Mouse (Mus musculus) splenic B cell, adult 2 months (primary cell): Measurements from ENCODE around the gene Olfr573-ps1.
A peak's percentile ranks its signal among the peaks of the same experiment; 100 is the strongest.

Experiments
- DNase-seq: peaks from one replicate; pipeline ENCODE4 v3.0.0-alpha.2; 2011; ENCODE audit warnings: low read depth, low spot score
- H3K27me3 ChIP-seq: 2 replicates; pipeline ENCODE4 v1.6.1; 2012; ENCODE audit warnings: mild to moderate bottlenecking, low read length, moderate library complexity, mixed read lengths; ENCODE audit not compliant: control insufficient read depth, poor library complexity, insufficient read depth, severe bottlenecking
- H3K36me3 ChIP-seq: 2 replicates; pipeline ENCODE4 v1.6.1; 2012; ENCODE audit warnings: mild to moderate bottlenecking, low read length, moderate library complexity, mixed read lengths; ENCODE audit not compliant: control insufficient read depth, poor library complexity, insufficient read depth, severe bottlenecking

The Olfr573-ps1 gene

DNA sequence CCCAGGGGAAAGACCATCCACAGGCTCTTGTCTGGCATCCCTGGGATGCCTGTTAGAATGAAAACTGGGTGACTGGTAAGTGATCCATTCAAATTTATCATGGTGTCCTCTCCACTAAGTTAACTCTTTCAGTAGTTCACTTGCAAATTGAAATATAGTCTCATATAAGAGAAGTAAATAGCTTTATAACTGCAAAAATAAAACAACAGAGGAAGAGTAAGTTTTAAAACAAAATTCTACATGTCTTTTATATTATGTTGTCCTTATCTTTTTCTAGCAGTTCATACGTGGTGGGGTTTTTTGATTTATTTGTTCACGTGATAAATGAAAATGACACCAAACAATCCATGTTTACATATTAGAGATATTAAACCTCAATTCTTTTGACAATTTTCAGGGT is at the start of gene Olfr573-ps1:
Gene Olfr573-ps1, minus strand, starts transcription at position 101 of the 400 bp plus-strand sequence.
- DNase-seq = no peak
- Histone ChIP-seq H3K27me3 (no peaks in the 10 kb centered on the region), H3K36me3 (no peaks in the 10 kb centered on the region)

DNA sequence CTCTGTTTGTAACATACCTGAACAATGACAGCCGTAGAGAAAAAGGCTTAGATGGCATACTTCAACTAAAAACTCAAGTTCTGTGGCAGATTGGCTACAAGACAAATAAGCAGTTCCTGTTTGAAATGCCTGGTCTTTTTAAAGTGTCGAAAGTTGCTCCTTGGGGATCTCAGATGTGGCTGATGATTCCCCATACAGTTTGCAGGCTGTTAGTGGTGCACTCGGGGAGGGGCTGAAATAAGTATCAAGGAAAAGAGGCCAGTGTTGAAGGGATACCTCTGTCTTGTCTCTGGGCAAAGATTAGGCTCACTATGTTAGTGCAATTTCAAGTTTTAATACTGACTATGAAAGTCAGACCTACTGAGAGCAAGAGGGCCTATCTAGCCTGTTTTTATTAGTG is 46.8 kb upstream of the Olfr573-ps1 start, which contains the start of gene Olfr578:
Gene Olfr578, minus strand, starts transcription at position 101 of the 400 bp plus-strand sequence.
- H3K36me3 ChIP-seq = no peaks in the 10 kb centered on the region
- no peaks in the 10 kb centered on the region for H3K27me3 ChIP-seq
- no peak for DNase-seq

DNA sequence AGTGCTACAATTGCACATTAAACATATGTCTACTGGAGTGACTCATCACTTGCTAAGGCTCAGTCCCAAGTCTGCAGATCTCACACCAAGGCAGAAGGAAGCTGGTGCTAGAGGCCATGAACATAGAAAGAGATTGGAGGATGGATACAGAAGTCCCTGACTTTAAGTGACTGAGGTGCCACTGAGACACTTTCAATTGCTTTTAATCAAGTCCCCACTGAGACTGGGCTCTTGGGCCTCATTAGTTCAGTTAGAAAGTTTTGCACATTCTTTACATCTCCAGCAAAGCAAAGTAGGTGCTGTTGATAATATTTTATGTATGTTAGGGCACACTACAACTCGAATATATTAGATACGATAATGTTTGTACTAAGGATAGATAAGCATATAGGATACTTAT is 33.5 kb upstream of the Olfr573-ps1 start, which contains the start of gene Olfr577:
Gene Olfr577, minus strand, starts transcription at position 101 of the 400 bp plus-strand sequence.
- no peaks in the 10 kb centered on the region for H3K27me3 ChIP-seq
- no peaks in the 10 kb centered on the region for H3K36me3 ChIP-seq
- DNase-seq = no peak

DNA sequence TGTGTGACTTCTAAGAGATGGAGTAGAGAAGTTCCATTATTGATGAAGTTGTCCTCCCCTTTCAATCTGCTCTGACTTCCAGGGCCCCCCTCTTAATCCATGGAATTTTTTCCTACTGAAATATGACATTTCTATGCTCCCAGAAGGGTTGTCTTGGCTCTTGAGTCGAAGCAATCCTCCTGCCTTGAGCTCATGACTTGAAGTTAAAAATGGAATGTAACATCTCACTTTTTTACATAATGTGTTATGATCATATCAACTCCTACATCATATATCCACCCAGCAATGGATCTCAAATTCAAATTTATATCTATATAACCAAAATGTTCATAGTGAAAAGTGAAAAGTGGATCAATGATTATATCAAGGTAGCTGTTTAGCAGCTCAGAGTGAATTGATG is 32.0 kb upstream of the Olfr573-ps1 start:
- no peaks in the 10 kb centered on the region for H3K36me3 ChIP-seq
- DNase-seq = no peak
- H3K27me3 ChIP-seq = no peaks in the 10 kb centered on the region

DNA sequence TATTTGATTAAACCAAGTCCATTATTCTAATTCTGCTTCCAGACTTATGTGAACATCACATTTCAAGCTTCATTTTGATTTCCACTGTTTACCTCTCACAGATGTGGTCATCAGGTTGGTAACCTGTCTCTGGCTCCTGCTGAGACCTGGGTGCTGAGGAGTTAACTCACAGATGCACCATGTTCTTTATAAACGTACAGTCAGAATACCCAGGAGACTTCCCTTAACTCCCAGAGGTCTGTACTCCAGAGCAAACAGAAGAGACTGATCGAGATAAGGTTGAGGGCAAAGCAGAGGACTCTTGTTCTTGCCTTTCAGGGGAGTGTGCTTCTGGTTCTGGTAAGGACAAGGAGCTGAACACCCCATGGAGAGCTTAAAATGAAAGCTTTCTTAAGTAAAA is 20.0 kb upstream of the Olfr573-ps1 start, which contains the start of gene Olfr576:
Gene Olfr576, plus strand, starts transcription at position 301 of the 400 bp plus-strand sequence.
- no peak for DNase-seq

DNA sequence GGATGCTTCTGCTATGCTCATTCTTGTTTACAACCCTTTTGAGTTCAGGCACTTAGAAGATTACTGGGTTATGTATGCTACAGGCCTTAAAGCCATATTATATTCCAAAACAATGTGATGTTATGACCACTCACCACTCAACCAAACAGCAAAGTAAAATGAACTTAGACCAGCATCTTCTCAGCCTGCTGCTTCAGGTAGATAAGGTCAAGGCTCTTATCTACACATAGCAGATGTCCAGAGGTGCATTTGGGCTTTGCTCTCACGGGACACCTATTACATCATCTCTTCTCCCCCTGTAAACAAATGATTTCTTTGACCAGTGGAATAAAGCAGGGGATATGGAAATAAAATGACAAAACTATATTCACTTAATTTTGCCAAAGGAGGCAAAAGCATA is 16.2 kb upstream of the Olfr573-ps1 start, which contains the start of gene Olfr575:
Gene Olfr575, minus strand, starts transcription at position 183 of the 400 bp plus-strand sequence.
- DNase-seq = no peak

More for the DNA sequence above, 20.0 kb upstream of the Olfr573-ps1 start, which contains the start of gene Olfr576:
- Histone ChIP-seq H3K36me3 (no peaks in the 10 kb centered on the region), H3K27me3 (no peaks in the 10 kb centered on the region)

DNA sequence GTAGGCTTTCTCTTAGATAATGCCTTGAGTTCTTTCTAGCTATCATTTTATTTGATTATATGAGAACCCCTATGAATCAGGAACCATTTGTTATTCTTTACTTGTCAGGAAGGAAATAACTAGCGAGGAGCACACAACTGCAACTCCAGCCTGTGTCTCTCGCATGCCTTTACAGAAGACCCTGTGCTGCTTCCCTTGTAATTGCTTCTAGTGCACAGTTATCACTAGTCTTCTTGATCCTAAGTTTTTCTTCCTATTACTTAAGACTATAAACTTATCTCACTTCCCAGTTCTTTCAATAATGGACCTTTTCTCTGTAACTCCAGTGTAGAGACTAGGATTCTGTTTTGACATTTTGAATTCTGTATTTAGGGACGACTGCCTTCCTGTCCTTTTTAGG is 15.8 kb upstream of the Olfr573-ps1 start:
- Histone ChIP-seq H3K27me3 (no peaks in the 10 kb centered on the region), H3K36me3 (no peaks in the 10 kb centered on the region)
- DNase-seq = no peak

More for the DNA sequence above, 16.2 kb upstream of the Olfr573-ps1 start, which contains the start of gene Olfr575:
- no peaks in the 10 kb centered on the region for H3K27me3 ChIP-seq
- no peaks in the 10 kb centered on the region for H3K36me3 ChIP-seq

DNA sequence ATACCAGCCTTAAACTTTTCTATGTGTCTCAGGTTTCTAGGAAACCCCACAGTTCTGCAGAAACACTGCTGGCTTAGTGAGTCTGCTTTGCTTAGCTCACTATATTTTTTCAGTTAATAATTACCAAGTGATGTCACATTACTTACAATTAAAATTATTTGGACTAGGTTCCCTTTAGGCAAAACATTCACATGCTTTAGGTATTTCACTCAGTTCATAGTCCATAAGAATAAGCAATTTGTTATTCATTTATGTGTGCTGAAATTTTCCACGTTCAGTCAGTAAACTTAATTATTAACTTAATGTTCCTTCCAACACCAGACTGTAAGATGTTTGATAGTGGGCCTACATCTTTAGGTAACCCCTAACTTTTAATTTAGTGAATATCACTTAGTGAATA is 8.4 kb upstream of the Olfr573-ps1 start:
- DNase-seq = no peak
- Histone ChIP-seq H3K36me3 (no peaks in the 10 kb centered on the region), H3K27me3 (no peaks in the 10 kb centered on the region)

DNA sequence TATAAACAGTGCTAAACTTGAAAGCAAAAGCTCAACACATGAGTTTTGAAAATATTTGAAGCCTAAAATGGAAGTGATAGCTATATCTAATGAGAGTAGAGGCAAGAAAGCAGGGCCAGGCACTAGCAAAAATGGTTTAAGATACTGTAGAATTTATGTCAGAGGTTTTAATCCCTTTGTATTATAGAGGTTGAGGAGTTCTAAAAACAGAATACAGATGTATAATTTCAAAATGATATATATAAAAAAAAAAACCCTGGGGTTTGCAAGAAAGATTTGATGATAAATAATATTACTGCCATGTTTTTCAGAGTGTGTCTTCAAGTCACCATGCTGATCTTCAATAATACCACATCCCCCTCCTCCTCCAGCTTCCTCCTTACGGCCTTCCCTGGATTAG is 5.8 kb upstream of the Olfr573-ps1 start, which contains the start of gene Olfr574:
Gene Olfr574, plus strand, starts transcription at position 301 of the 400 bp plus-strand sequence.
- Histone ChIP-seq H3K27me3 (no peaks in the 10 kb centered on the region), H3K36me3 (no peaks in the 10 kb centered on the region)
- no peak for DNase-seq

DNA sequence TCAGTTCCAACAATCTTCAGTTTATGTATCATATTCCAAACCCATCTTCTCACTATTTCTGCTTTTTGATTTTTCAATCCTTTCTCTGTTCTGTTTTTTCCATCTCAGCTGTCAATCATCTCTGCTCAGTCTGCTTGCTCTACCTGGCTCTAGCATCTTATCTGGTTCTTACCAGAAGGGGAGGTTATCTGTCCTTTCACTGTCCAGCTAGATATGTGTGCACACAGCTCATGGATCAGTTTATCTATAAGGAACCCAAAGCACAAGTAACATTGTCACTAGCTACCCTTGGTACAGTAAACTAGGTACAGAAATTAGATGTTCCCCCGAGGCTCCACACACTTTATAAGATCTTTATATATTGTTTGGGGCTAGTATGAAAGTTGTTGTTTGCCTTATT is 1.0 kb upstream of the Olfr573-ps1 start:
- no peak for DNase-seq
- no peaks in the 10 kb centered on the region for H3K27me3 ChIP-seq

DNA sequence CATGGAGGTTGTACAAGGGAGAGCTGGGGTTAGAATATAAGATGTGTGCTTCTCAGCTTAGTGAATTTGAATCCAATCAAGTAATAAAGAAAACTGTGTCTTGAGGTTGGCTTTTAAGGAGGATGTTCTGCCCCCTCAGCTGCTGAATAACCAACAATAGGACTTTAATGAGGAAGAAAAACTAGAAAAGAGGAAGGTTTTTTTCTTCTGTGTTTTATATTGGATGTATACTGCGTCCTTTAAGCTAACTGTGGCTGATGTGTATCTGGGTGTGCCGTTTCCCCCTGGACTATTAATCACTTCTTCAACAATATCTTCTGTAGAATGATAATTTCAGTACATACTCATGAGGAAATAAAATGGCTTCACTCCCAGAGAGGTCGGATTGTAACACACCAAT is 15.3 kb downstream of the Olfr573-ps1 start:
- Histone ChIP-seq H3K27me3 (no peaks in the 10 kb centered on the region), H3K36me3 (no peaks in the 10 kb centered on the region)
- no peak for DNase-seq

More for the DNA sequence above, 1.0 kb upstream of the Olfr573-ps1 start:
- H3K36me3 ChIP-seq = no peaks in the 10 kb centered on the region

DNA sequence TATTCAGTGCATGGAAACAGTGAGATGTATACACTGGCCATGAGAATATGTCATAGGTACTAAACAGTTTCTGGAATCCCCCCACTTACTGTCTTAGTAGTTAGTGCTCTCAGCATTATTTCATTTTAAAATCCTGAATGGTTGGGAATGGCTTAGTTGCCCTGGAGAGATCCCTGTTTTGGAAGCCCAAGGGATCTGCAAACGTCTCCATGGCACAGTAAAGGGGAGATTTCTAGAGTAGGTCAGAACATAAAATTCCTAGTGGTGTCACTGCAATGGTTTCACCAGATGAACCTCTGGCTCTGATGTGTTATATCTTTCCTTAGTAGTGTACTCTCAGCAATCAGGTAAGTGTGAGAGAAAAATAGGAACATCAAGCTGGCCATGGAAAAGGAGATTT is 18.3 kb downstream of the Olfr573-ps1 start, which contains the start of gene Olfr572:
Gene Olfr572, plus strand, starts transcription at position 301 of the 400 bp plus-strand sequence.
- Histone ChIP-seq H3K36me3 (no peaks in the 10 kb centered on the region), H3K27me3 (no peaks in the 10 kb centered on the region)
- DNase-seq = no peak

DNA sequence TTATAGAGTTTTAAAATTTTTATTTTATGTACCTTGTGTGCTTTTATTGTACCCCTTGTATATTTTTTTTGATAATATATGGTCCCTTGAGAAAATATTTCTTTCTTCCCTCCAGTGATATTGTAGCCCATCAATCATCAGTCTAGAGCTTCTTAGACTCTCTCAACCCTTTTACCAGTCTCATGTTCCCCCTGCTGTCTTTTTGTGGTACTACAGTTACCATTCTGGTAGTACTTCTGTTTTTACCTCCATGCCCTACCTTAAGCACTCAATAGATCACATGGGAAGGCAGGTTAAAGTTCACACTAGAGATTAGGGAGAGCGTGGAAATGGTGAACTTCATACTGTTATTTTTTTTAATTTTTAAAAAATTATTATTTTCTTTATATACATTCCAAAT is 22.7 kb downstream of the Olfr573-ps1 start:
- Histone ChIP-seq H3K27me3 (no peaks in the 10 kb centered on the region), H3K36me3 (no peaks in the 10 kb centered on the region)
- DNase-seq = peak; percentile 62

DNA sequence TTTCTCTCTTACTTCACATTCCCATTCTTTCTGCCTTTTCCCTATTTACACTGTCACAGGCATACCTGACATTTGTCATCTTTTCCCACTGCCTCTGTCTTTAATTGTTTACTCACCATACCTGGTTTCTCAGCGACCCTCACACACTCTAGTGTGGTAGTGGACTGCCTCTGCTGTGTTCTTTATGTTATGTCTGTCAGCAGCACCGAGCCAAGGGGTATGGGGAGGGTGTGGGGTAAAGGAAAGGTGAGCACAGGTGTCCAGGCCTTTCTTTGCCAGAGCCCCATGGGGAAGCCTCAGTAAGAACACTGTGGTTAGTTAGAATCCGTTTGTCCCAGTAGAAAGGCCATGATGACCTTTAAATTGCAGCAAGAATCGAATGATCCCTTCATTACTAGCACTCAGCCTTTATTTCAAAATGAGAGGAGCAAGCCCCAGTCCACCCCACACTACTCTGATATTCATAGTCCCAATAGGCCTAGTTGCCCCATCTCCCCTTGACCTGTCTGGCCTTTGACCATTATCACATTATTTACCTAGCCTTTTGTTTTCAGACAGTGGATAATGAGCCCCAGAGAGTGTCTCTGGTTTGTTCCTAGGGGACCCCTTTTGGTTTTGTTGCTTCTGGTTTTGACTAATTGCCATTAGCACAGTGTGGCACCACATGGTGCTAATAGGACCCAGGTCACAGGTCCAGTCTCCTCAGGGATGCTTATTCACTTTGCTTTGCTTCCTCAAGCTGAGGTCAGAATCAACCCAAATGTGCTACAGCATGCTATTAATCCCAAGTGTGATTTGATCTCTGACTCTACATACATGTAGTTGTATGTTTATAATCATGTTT is 25.1 kb downstream of the Olfr573-ps1 start, which contains the start of gene Olfr571:
Gene Olfr571, minus strand, starts transcription at position 505 of the 844 bp plus-strand sequence.
- Histone ChIP-seq H3K27me3 (no peaks in the 10 kb centered on the region), H3K36me3 (no peaks in the 10 kb centered on the region)
- no peak for DNase-seq

DNA sequence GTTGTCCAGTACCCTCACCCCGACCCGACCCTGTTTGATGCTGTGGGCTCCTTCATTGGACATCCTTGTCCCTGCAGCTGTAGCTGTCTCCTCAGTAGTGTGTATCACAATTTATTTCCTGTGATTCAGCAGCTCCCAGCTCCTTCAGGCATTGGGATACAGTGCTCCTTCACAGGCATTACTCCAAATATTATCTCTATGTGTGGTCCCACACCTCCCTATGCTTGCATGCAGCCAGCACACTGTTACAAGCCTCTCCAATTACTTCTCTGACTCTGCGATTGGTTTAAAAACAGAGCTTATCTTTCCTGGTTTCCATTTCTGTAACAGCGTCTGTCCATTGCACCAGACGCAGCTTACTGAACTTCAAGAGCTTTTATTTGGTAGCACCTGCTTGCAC is 26.0 kb downstream of the Olfr573-ps1 start:
- Histone ChIP-seq H3K36me3 (no peaks in the 10 kb centered on the region), H3K27me3 (no peaks in the 10 kb centered on the region)
- DNase-seq = no peak
